Mouse (Mus musculus) CH12.LX (cell line): Measurements from ENCODE around the gene Slc35c1. TPM values are rescaled to one million over a fixed set of nuclear protein-coding genes. Genes with fewer than 3 reads are reported as not detected.

ENCODE experiments used
- DNase-seq: peaks from one replicate; pipeline ENCODE4 v3.0.0-alpha.2; 2013; ENCODE audit errors: extremely low read depth
- H3K27ac ChIP-seq: 2 replicates; pipeline ENCODE4 v1.5.1; 2012; ENCODE audit warnings: low read depth, mild to moderate bottlenecking, control low read depth, moderate library complexity; ENCODE audit not compliant: insufficient read depth
- H3K27me3 ChIP-seq: replicated peaks from 2 replicates; pipeline ENCODE3; 2012; ENCODE audit warnings: inconsistent platforms
- H3K36me3 ChIP-seq, 2 experiments: replicated peaks in 1 of 2; 2 replicates each; pipeline versions ENCODE3 to v1.6.1; 2012; ENCODE audit warnings: inconsistent platforms in 1 of 2, low read length in 1 of 2, mild to moderate bottlenecking in 1 of 2, mixed read lengths in 1 of 2, moderate library complexity in 1 of 2; ENCODE audit not compliant: control insufficient read depth in 1 of 2, insufficient read depth in 1 of 2
- H3K4me1 ChIP-seq, 2 experiments: 2 replicates each; pipeline ENCODE4 v1.6.1; 2012; ENCODE audit warnings: inconsistent platforms in 1 of 2, moderate library complexity in 1 of 2; ENCODE audit not compliant: insufficient read depth in 2 of 2, control insufficient read depth in 1 of 2
- H3K4me2 ChIP-seq: 2 replicates; pipeline ENCODE4 v1.6.1; 2012; ENCODE audit warnings: low read depth, mild to moderate bottlenecking, control low read depth; ENCODE audit not compliant: poor library complexity, insufficient read depth, severe bottlenecking
- H3K4me3 ChIP-seq, 3 experiments: fragments of 150-350 bp in 1 of 3; sonication (generic) in 1 of 3; replicated peaks in 1 of 3; 2 replicates each; pipeline versions ENCODE3 to v1.5.1; 2011 to 2012; ENCODE audit warnings: low read depth in 2 of 3, low read length in 2 of 3, mild to moderate bottlenecking in 2 of 3, moderate library complexity in 2 of 3, control low read depth in 1 of 3, improper control_type of control experiment in 1 of 3, inconsistent platforms in 1 of 3, mixed read lengths in 1 of 3; ENCODE audit not compliant: poor library complexity in 1 of 3
- H3K79me2 ChIP-seq: replicated peaks from 2 replicates; pipeline ENCODE4 v1.6.1; 2012; ENCODE audit warnings: mild to moderate bottlenecking, moderate library complexity; ENCODE audit not compliant: control insufficient read depth, poor library complexity, insufficient read depth, severe bottlenecking; ENCODE audit errors: extremely low read depth
- H3K9ac ChIP-seq: 2 replicates; pipeline ENCODE4 v1.6.1; 2012; ENCODE audit warnings: low read depth, mild to moderate bottlenecking, control low read depth, moderate library complexity; ENCODE audit not compliant: insufficient read depth
- H3K9me3 ChIP-seq: replicated peaks from 2 replicates; pipeline ENCODE3; 2012; ENCODE audit warnings: low read length, inconsistent platforms, mixed read lengths
- BHLHE40 ChIP-seq: IDR thresholded peaks from 2 replicates; pipeline ENCODE4 v1.6.1; 2011; ENCODE audit warnings: mild to moderate bottlenecking, low read depth, low read length, improper control_type of control experiment
- CHD2 ChIP-seq: IDR thresholded peaks from 2 replicates; pipeline ENCODE4 v1.6.1; 2011; ENCODE audit warnings: low read length, improper control_type of control experiment
- E2F4 ChIP-seq: IDR thresholded peaks from 2 replicates; pipeline ENCODE4 v1.6.1; 2011; ENCODE audit warnings: low read depth, low read length, improper control_type of control experiment; ENCODE audit not compliant: insufficient replicate concordance
- ELF1 ChIP-seq: IDR thresholded peaks from 2 replicates; pipeline ENCODE4 v1.6.1; 2014; ENCODE audit warnings: low read depth, mild to moderate bottlenecking, inconsistent platforms, low read length, improper control_type of control experiment
- EP300 ChIP-seq: IDR thresholded peaks from 2 replicates; pipeline ENCODE4 v1.6.1; 2011; ENCODE audit warnings: low read length, improper control_type of control experiment
- ETS1 ChIP-seq: conservative IDR thresholded peaks from 2 replicates; pipeline ENCODE4 v1.6.1; 2012; ENCODE audit warnings: low read depth, mild to moderate bottlenecking, inconsistent platforms, low read length, improper control_type of control experiment, moderate library complexity
- JUN ChIP-seq: IDR thresholded peaks from 2 replicates; pipeline ENCODE4 v1.6.1; 2011; ENCODE audit warnings: low read depth, mild to moderate bottlenecking, low read length, improper control_type of control experiment, moderate library complexity; ENCODE audit not compliant: insufficient read depth
- KAT2A ChIP-seq: IDR thresholded peaks from 2 replicates; pipeline ENCODE4 v1.6.1; 2012; ENCODE audit warnings: low read length, improper control_type of control experiment, inconsistent platforms; ENCODE audit not compliant: insufficient replicate concordance
- MAX ChIP-seq: IDR thresholded peaks from 2 replicates; pipeline ENCODE4 v1.6.1; 2011; ENCODE audit warnings: low read length, improper control_type of control experiment
- MAZ ChIP-seq: IDR thresholded peaks from 2 replicates; pipeline ENCODE4 v1.6.1; 2012; ENCODE audit warnings: low read depth, mild to moderate bottlenecking, inconsistent platforms, low read length, improper control_type of control experiment, moderate library complexity
- MEF2A ChIP-seq: IDR thresholded peaks from 2 replicates; pipeline ENCODE4 v1.6.1; 2014; ENCODE audit warnings: low read depth, mild to moderate bottlenecking, inconsistent platforms, low read length, improper control_type of control experiment, borderline replicate concordance
- MXI1 ChIP-seq: IDR thresholded peaks from 2 replicates; pipeline ENCODE4 v1.6.1; 2011; ENCODE audit warnings: mild to moderate bottlenecking, low read depth, low read length, improper control_type of control experiment
- MYC ChIP-seq: IDR thresholded peaks from 2 replicates; pipeline ENCODE4 v1.6.1; 2011; ENCODE audit warnings: low read depth, mild to moderate bottlenecking, improper control_type of control experiment, low read length
- NELFE ChIP-seq: IDR thresholded peaks from 2 replicates; pipeline ENCODE4 v1.6.1; 2011; ENCODE audit warnings: low read depth, low read length, improper control_type of control experiment
- NRF1 ChIP-seq: IDR thresholded peaks from 2 replicates; pipeline ENCODE4 v1.6.1; 2014; ENCODE audit warnings: low read depth, mild to moderate bottlenecking, inconsistent platforms, low read length, improper control_type of control experiment, moderate library complexity
- PAX5 ChIP-seq: IDR thresholded peaks from 2 replicates; pipeline ENCODE4 v1.6.1; 2012; ENCODE audit warnings: low read length, inconsistent platforms, mixed read lengths
- POLR2AphosphoS2 ChIP-seq: IDR thresholded peaks from 2 replicates; pipeline ENCODE4 v1.6.1; 2011; ENCODE audit warnings: low read depth, low read length, improper control_type of control experiment
- RCOR1 ChIP-seq: conservative IDR thresholded peaks from 2 replicates; pipeline ENCODE4 v1.6.1; 2012; ENCODE audit warnings: low read depth, mild to moderate bottlenecking, inconsistent platforms, low read length, improper control_type of control experiment
- SIN3A ChIP-seq: IDR thresholded peaks from 2 replicates; pipeline ENCODE4 v1.6.1; 2012; ENCODE audit warnings: low read length, improper control_type of control experiment, inconsistent platforms
- SMC3 ChIP-seq: IDR thresholded peaks from 2 replicates; pipeline ENCODE4 v1.6.1; 2011; ENCODE audit warnings: low read depth, low read length, improper control_type of control experiment
- UBTF ChIP-seq: IDR thresholded peaks from 2 replicates; pipeline ENCODE4 v1.6.1; 2012; ENCODE audit warnings: low read depth, mild to moderate bottlenecking, inconsistent platforms, low read length, improper control_type of control experiment, moderate library complexity
- USF1 ChIP-seq: IDR thresholded peaks from 2 replicates; pipeline ENCODE4 v1.6.1; 2014; ENCODE audit warnings: low read depth, mild to moderate bottlenecking, inconsistent platforms, low read length, improper control_type of control experiment
- USF2 ChIP-seq: conservative IDR thresholded peaks from 2 replicates; pipeline ENCODE4 v1.6.1; 2011; ENCODE audit warnings: low read depth, low read length, improper control_type of control experiment
- ZC3H11A ChIP-seq: IDR thresholded peaks from 2 replicates; pipeline ENCODE4 v1.6.1; 2012; ENCODE audit warnings: low read depth, mild to moderate bottlenecking, inconsistent platforms, low read length, improper control_type of control experiment
- ZKSCAN1 ChIP-seq: IDR thresholded peaks from 2 replicates; pipeline ENCODE4 v1.6.1; 2012; ENCODE audit warnings: low read depth, inconsistent platforms, low read length, improper control_type of control experiment, borderline replicate concordance
- ZNF384 ChIP-seq: IDR thresholded peaks from 2 replicates; pipeline ENCODE4 v1.6.1; 2012; ENCODE audit warnings: low read depth, low read length, improper control_type of control experiment, inconsistent platforms
- dilution Hi-C: fragments of 300-500 bp; cut with MboI; formaldehyde crosslinking; loops from 2 replicates; pipeline ENCODE4 v1.14.3; 2020; ENCODE audit warnings: low sequenced_read_pairs; ENCODE audit not compliant: extremely low pct_unique_long_range_greater_than_20kb, extremely low pct_ligation_motif_present
- in situ Hi-C: fragments of 300-500 bp; cut with MboI; formaldehyde crosslinking; loops from 3 replicates; pipeline ENCODE4 v1.14.3; 2019; ENCODE audit warnings: low sequenced_read_pairs, low pct_ligation_motif_present, low pct_unique_long_range_greater_than_20kb, mixed read lengths
- polyA plus RNA-seq: library from polyadenylated mRNA; unstranded; fragments of >175 nt; gene quantifications from 2 replicates; pipeline ENCODE4 v1.2.1, GENCODE M21; 2012; ENCODE audit warnings: low read depth; ENCODE audit not compliant: insufficient read length
- total RNA-seq, 2 experiments: library from RNA; depleted of rRNA; stranded (reverse); fragments of 300-350 nt in 1 of 2; fragments of >200 nt in 1 of 2; gene quantifications; 2 replicates each; pipeline ENCODE4 v1.2.3; 2012 to 2014

Slc35c1 gene
- total and polyA plus RNA-seq, 3 experiments: 4.1 to 22.7 (median 8.7) TPM

- TF ChIP-seq RCOR1: no peak
- TF ChIP-seq UBTF: no peak
- TF ChIP-seq MYC: no peak
- TF ChIP-seq ELF1: no peak
- no peak for TF ChIP-seq ETS1
- TF ChIP-seq EP300: no peak
- no peak for TF ChIP-seq E2F4
- no peak for TF ChIP-seq USF2
- no peak for TF ChIP-seq MEF2A
- TF ChIP-seq NRF1: no peak
- no peak for TF ChIP-seq PAX5
- no peak for TF ChIP-seq ZKSCAN1
- no peak for TF ChIP-seq SIN3A
- TF ChIP-seq, all 38 proteins: peak for 0
- in situ Hi-C loops: no loop called here
- dilution Hi-C loops: no loop called here
- Histone ChIP-seq H3K27me3 (no peaks in the 10 kb centered on the region), H3K79me2 (peaks cover 37% of the 10 kb centered on the region), H3K4me1 (peaks cover 6 to 45% of the 10 kb centered on the region in 2 experiments), H3K4me3 (no peak overlapping the region), H3K27ac (no peak overlapping the region), H3K36me3 (peaks cover 62 to 98% of the 10 kb centered on the region in 2 experiments), H3K9me3 (no peaks in the 10 kb centered on the region), H3K9ac (no peak overlapping the region), H3K4me2 (no peak overlapping the region)
- no peak for DNase-seq
Observed at GRCm38 (mm10) chr2:92426426-92426825, 33.9 kb downstream of the Slc35c1 start.

GRCm38 (mm10) chr2:92425366-92425765 is 35.0 kb downstream of the Slc35c1 start:
- H3K27ac ChIP-seq: no peak overlapping the region
- peaks cover 72 to 98% of the 10 kb centered on the region in 2 experiments for H3K36me3 ChIP-seq
- in situ Hi-C loops: no loop called here
- no peak overlapping the region for H3K4me2 ChIP-seq
- no peaks in the 10 kb centered on the region for H3K9me3 ChIP-seq
- TF ChIP-seq SMC3 (no peak), JUN (no peak), CHD2 (no peak), E2F4 (no peak), BHLHE40 (no peak), MEF2A (no peak), KAT2A (no peak), EP300 (no peak), ZNF384 (no peak), USF1 (no peak), PAX5 (no peak), MXI1 (no peak), ELF1 (no peak), MAZ (no peak), NELFE (no peak), POLR2AphosphoS2 (no peak), MAX (no peak), ZC3H11A (no peak)
- TF ChIP-seq, all 38 proteins: peak for 0
- Histone ChIP-seq H3K27me3 (no peaks in the 10 kb centered on the region), H3K4me1 (peaks cover 0 to 35% of the 10 kb centered on the region in 2 experiments; a peak in 2 of 4 replicates), H3K9ac (no peak overlapping the region), H3K79me2 (peaks cover 28% of the 10 kb centered on the region), H3K4me3 (no peak overlapping the region)
- no peak for DNase-seq
- dilution Hi-C loops: no loop called here
